Mouse (Mus musculus) cerebellum, adult 8-10 months (tissue): ENCODE measurements around the gene Cd151.
A peak's percentile ranks its signal among the peaks of the same experiment; 100 is the strongest.

Experiments used
- DNase-seq: peaks from one replicate; pipeline ENCODE4 v3.0.0; 2022

Cd151 gene

DNA sequence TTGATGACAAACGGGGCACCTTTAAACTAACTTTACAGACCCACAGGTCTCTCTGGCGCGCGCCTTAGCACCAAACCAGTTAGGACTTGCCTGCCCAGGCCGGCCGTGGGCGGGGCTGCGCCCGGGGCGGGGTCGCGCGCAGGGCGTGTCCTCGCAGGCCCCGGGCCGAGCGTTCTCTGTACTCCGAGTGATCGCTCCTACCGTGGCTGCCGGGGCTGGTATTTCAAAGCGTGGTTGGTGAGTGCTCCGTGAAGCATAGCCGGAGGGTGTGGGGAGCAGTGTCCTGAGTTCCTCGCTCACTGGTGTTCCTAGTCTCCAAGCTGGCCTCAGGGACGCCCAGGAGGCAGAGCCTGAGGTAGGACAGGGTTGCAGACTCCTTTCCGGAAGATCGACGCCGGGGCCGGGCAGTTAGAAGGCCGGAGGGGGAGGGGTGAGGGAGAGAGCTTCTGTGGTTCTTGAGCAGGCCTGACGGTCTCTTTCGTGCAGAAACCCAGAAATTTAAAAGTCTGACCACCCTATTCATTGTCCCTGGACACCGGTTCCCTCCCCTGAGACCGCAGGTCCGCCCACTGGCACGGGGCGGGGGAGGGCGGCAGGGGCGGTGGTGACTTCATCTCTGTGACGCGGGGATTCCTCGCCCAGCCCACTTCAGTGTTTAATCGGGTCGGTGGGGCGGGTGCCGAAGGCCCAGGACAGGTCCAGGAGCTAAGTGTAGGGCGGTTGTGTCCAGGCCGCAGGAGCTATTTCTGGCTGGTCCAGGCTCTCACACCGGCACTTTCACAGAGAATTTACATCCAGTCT, at the start of gene Cd151:
Cd151 (plus strand) TSS at position 163 of the 801 bp plus-strand sequence.
- DNase-seq: no peak

DNA sequence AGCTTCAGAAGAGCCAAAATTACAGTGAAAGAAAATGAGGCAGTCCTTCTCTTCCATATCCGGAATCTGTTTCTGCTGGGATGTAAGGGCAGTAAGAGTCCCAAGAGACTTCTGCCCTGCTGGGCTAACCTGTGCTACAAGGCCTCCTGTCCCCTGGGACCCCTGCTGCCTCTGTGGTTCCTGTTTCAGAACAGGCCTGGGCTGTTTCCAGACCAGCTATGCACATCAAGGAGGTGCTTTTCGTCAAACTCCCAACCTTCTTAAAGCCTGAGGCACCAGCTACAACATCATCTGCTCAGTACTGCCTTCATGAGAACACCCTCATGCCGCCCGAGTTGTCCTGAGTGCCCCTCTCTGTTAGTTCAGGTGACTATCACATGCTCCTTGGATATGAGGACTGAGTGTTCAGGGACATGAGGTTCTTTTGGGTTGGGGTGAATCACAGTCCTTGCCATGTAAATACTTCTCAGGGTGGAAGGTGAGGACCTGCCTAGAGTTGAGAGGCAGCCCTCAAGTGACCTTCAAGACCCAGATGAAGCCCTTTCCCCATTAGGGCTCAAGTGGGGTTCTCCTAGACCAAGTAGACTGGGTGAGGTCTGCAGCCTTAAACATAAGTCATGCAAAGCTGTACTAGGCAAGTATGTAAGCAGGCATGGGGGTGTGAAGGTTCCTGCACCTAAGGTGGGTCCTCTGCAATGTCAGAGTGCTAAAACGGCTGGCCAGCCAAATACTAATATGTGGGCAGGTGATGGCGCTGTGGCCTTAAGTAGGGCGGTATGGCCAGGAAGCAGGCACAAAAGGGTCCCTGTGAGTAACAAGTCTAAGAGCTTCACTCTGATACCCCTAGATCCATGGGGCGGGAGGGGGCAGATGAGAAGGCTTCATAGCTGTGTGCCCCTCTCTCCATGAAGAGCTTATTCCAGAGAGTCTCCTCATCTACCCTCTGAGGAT, 49.2 kb upstream of the Cd151 start:
- DNase-seq: no peak

DNA sequence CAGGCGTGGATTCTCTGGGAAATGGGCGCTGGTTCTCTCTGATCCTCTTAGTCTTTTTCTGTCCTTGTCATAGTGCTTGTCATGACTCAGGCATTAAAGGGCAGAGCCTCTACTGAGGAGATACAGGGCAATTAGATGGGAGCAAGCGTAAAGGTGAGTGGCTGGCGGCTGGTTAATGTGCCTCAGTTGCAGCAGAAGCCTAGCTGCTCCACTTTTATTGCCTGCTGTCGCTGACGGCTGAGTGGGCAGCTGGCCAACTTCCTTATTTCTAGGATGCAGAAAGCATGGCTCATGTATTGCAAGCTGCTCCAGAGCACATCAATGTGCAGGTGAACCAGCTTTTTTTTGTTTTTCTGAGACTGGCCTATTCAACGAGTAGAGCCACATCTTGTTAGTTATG, 48.2 kb upstream of the Cd151 start:
- DNase-seq: peak; percentile 42

DNA sequence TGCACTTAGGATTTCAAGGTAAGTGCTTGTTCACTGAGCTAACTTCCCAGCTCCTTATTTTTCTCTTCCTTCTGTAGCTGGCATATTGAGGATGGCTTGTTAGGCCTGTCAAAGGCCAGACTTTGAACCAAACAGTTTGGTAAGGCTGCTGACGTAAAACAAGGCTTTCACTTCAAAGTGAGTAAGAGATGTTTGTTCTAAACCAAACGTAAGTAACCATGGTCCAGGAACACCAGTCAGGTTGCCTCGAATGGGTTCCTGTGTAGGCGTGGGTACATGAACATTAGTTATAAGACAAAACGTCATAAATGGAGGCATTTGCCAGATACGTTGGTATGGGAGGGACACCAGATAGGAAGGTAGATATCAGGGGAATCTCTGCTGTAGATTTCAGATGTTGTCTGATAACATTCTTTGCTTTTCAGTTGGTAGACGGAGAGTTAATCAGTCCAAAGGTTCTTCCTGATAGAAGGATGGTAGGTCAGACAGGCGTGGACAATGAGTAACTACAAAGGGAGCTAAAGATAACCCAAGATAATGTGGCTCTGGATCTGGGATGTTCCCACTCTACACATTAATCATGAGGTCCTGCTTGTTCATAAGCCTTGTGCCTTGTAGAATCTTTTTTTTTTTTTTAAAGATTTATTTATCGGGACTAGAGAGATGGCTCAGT, 47.0 kb upstream of the Cd151 start:
- no peak for DNase-seq

DNA sequence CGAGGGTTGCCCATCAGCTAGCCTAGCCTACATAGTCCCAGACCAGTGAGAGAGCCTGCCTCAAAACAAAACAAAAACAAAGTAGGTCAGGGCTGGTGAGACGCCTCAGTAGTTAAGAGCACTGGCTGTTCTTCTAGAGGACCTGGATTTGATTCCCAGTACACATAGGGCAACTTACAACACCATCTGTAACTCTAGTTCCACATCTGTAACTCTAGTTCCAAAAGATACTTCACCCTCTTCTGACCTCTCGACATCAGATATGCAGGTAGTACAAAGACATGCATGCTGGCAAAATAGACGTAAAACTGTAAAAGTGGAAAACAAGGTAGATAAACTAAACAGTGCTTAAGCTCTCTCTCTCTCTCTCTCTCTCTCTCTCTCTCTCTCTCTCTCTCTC, 43.4 kb upstream of the Cd151 start:
- DNase-seq: no peak

DNA sequence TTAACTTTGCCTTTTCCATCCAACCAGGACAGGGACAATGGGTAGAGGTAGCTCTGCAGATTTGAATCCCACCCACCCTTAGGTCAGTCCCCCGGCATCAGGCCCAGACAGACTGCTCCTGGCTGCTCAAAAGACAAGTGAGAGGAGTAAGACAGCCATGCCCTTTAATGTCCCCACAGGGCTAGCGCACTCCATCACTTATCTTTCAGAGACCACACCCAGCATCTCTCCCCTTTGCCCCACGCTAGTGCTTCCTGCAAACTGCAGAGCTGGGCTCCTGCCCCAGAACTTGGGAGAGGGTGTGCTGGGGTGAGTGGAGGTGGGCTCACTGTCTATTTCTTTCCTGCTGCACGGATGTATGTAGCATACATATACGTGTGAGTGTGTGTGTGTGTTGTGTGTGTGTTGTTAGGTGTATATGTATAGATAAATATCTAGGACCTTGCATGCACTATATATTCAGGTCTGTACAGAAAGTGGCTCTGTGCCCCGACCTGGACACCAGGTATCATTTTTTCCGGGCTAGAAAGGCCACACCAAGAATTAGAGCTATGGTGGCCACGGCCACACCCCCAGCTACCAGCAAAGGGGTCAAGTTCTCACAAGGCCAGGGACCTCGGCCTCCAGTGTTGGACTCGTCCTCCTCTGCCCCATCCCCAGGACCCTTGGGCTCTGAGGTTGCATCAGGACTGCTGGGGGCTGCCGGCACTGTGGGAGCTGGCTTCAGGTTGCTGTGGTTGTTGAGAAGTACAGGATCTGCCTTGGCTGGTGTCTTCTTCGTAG, 40.1 kb upstream of the Cd151 start:
- DNase-seq: no peak

DNA sequence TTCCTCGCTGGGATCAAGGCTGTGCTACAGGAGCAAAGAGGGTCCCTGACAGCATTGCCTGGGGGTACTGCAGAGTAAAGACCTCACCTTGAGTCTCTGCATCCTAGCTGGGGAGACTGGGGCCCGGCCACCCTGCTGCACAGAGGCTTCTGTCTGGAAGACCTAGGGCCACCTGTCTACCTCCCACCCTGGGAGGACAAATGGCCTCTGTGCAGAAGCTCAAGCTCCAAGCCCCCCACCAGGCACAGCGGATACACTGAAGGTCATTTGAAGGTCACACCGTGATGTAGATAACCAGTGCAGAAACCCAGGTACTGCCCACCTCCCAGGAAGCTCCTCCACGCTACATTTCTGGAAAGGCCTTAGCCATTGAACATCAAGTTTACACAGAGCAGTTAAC, 38.5 kb upstream of the Cd151 start:
- DNase-seq: no peak

DNA sequence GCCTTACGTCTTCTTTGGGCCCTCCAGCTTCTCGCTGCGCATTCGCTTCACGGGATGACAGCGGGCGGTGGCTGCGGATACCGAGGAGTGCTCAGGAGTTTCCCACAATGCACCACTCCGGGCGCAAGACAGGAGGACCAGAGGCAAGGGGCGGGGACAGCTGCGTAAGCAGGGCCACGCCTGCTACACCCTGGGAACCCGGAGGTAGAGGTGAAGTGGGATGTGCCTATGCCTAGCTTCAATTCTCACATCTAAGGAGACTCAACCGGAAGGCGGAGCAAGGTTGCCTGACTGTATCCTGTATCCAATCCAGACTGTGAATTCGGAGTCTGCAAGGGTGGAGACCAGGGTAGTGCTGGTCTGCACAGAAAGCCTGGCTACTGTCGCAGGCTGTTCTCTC, 37.9 kb upstream of the Cd151 start, which contains the start of gene Cend1:
Cend1 (minus strand) TSS at position 182 of the 400 bp plus-strand sequence.
- DNase-seq: peak; percentile 89

DNA sequence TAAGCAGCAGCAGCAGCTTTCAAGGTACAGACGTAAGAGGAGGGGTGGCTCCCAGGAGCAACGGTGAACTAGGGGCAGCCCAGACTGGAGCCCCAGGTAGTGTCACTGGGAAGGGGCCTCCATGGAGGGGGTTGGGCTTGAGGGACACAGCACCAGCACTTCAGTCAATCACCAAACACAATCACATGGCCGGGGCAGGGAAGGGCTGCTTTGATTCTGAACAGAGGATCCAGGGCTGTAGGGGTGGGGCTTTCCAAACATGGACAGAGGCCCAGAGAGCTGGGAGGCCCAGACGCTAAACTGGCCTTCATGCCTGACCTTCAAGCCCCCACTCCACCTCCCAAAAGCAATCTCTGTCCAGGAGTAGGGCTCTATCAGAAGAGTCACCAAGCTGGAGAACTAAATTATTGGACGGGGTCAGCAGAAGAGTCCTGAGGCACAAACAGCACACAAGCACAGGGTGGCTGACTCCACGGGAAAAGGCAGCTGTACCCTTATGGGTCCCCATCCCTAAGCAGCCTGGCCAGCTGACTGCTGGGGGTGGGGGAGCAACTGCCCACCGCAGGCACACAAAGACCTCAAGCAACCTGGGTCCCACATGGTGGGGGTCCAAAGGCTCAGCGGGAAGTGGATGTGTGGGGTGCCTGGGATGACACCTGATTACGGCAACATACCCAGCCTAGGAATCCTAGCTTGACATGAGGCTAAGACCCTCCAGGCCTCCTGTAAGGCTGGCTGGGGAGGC, 37.2 kb upstream of the Cd151 start:
- peak; percentile 55 for DNase-seq

DNA sequence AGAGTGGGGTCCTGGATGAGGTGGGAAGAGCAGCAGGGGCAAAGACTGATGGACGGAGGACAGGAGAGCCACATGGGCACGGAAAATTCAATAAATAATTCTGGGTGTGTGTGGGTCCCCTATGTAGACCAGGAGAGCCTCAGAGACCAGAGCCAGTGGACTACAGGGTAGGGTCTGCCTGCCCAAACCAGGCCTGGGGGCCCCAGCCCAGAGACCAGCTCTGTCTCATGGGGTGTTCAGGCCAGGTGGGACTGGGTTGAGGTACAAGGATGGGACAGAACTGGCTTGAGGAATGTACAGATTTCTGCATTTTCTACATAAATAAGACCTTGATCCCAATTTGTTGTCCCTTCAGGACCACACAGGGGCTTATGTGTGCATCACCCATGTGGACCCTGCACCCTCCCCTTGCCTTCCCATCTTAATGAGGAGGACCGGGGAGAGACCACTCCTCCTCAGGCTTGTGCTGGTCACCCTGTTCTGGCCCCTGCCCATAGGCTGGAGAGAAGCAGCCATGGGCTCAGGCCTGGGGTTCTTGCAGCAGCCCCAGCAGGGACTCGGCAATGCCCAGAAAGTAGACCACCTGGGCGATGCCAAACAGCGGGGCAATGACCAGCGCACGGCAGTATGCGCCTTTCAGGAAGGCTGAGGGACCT, 36.5 kb upstream of the Cd151 start:
- DNase-seq: peak; percentile 53

DNA sequence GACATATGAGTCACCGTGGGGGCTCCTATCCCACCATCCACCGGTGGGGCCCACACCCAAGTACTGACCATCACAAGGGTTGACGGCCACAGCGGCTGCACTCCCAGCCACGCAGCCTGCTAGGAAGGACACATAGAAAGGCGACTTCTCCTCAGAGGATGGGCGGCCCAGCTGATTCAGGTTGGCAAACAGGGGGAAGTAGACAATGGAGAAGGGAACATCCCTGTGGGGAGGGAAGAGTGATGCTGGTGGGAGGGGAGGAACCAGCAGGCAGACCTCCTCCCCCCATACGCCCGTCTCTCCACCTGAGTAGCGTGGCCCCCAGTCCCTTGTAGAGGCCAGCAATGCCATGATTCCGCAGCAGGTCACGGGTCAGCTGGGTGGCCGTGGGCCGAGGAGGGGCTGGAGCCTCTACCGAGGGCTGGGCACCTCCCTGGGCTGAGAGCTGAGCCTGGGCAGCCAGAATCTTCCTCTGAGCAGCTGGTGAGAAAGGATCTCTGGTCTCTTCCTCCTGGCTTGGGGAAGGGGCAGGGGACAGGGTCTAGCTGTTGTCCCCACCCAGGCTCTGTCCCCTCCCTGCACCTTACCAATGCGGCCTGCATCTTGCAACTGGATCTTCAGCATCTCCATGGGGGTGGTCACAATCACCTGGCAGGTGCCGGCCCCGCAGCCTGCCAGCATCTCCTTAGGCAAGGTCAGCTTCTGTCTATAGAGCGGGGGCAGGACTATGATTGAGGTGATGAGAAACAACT, 35.6 kb upstream of the Cd151 start:
- DNase-seq: peak; percentile 50

DNA sequence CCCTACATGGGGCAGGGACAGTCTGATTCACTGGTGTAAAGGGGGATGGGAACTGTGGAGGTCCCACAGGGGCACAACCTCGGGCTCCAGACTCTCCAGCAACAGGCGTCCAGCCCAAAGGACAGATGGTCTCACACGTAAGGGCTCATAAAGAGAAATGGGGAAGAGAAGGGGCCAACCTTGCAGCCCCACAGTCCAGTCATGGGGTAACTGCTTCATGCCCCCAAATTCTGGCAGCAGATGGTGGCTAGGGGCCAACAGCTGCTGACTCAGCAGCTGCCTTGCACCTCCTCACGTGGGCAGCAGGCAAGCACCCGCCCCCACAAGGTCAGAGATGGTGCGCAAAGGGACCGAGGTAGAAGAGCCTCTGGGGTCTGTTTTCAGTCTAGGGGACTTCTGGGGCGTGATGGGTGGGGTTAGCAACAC, 35.0 kb upstream of the Cd151 start:
- peak; percentile 67 for DNase-seq

DNA sequence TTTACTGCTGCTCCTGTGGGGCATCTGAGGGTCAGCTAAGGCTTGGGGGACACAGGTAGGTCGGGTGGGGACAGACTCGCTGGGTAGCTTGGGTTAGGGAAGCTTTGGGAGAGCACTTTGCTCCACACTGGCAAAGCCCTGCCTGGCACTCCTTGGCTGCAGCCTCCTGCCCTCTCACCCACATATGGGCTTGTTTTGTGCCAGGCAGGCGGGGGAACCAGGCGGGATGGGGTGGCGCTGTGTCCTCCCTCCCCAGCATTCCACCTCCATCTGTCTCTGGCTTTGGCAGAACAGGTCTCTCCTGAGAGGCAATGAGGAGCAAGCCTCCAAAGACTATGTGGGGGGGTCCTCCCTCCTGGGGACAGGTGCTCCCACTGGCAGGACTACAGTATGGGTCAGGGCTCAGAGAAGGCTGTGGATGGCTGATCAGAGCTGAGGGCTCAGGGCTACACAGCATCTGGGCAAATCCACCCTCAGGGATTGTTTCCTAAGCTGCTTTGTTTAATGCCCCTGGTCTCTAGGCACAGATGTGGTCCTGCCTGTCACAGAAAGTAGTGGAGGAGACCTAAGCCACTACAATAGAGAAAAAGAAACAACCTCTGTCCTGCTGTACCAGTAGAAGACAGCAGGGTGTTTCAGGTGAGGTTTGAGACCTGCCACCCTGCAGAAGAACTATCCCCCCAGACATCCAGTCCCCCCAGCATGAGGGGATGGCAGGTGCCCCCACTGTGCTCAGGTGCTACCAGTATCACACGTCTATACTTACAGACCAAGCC, 34.3 kb upstream of the Cd151 start:
- DNase-seq: peak; percentile 93

DNA sequence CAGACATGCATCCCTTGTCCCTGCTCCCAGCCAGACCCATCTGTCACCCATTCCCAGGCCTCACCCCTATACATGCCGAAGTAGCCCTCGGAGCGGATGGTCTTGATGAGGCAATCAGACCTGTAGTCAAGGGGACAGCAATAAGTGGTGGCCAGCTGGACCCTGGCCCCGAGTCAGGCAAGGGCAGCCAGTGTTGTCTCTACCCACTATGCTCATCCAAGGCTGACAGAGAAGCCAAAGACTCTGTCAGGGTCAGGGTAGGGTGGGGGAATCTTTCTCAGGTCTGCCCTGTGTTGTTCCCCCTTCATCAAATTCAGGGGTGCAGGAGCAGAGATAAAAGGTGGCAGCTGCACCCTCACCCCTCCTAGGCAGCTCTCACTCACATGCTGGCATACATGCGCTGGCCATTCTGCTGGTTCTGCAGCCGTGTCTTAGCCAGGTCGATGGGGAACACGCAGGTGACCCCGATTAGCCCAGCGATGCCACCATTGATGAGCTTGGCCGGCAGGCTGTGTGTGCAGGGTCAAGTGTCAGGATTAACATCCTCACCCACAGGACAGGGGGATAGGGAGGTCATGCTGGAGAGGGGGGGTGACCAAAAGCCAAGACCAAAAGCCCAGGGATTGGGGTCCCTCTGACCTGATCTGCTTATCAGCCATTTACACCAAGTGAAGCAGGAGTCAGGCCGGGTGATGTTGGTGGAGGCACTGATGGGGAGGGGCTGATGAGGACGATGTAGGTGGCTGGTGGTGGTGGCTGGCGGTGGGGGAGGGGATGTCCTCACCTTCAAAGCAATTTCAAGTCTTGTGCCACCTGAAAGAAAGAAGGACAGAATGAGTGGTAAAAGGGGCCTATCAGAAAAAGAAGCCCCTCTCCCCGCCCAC, 33.4 kb upstream of the Cd151 start:
- peak; percentile 64 for DNase-seq

DNA sequence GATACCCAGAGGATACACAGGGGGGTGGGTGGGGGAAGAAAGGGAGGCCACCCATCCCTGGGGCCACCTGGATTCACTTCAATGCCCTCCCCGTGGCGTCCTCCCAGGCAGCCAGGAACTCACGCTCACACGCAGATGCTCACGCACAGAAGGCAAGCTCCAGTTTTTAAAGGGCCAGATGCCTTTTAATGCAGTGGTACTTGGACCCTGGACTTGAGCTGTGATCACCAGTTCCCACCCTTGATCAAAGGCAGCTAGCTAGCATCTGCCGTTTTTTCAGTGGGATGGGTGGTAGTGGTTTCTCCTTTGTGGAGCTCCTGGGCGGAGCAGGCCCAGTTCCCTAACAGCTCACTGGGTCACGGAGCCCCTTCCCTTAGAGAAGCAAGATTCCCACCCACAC, 32.7 kb upstream of the Cd151 start:
- peak; percentile 78 for DNase-seq

DNA sequence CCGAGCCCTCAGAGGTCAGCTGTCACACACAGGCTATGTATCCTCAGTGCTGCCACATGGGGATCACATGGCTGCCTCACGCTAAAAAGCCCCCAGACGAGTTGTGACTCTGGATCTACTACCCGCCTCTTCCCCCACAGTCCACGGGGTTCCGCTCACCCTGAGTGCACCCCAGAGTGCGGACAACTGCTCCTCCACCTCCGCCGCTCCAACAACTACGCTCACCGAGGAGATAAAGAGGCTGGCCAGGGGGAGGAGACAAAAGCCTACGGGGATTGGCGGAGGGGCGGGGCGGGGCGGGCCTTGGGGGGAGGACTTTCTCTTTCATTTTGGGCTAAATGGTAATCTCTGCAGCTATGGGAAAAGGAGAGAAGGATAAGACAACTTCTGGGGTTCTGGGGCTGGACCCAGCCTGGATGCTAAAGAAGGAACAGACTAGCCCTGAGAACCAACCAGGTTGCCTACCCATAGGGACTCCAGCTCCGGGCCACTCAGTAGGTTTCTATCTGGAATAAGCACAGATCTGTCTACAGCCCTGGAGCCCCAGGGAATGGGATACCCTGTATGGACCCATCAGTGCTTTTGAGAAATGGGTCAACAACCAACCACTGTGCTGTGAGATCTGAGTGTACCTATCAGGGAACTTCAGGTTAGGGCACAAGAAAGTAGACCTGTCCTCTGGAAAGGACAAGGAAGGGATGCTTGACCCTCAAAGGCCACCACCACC, 31.9 kb upstream of the Cd151 start:
- DNase-seq: peak; percentile 74

DNA sequence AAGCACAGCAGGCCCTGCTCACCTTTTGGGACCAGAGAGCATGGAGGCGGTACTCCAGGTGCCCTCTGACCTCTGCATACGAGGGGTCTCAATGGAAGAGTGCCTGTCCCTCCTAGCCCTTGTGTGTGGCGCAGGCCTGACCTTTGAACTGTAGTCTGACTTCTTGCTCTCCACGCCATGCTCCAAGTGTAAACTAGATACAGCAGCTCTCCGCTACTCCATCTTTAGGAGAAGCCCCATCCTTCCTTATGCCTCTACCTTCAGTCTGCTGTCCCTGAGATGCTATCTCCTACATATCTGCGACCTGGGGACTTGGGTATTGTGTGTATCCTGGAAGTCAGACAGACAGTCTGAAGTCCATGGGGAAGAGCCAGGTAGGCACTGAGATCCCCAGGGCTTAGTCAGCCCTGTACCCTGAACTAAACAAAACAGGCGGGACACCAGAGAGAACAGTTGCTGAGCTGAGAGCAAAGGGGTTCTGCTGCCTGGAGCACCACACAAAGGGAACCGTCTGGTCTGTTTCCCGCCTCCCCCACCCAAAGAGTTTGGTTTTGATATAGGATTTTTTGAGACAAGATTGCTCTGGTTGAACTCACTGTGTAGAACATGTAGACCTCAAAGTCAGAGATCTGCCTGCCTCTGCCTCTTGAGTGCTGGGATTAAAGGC, 31.2 kb upstream of the Cd151 start:
- peak; percentile 30 for DNase-seq
